Mouse (Mus musculus) activated CD4-positive, CD25-positive, alpha-beta regulatory T cell, adult 4 months (primary cell): ENCODE measurements around the gene Slc45a3. TPM values are rescaled to one million over a fixed set of nuclear protein-coding genes. Genes with fewer than 3 reads are reported as not detected.

Experiments used
- ATAC-seq: one replicate; pipeline ENCODE4 v1.8.0; 2017
- polyA plus RNA-seq, 2 experiments: library from polyadenylated mRNA; unstranded; fragments of 100-300 nt; shearing (Covaris generic); gene quantifications; one replicate each; pipeline ENCODE4 v1.2.1; 2017

Slc45a3 gene
- polyA plus RNA-seq, 2 experiments from 2014 or later = not detected

DNA sequence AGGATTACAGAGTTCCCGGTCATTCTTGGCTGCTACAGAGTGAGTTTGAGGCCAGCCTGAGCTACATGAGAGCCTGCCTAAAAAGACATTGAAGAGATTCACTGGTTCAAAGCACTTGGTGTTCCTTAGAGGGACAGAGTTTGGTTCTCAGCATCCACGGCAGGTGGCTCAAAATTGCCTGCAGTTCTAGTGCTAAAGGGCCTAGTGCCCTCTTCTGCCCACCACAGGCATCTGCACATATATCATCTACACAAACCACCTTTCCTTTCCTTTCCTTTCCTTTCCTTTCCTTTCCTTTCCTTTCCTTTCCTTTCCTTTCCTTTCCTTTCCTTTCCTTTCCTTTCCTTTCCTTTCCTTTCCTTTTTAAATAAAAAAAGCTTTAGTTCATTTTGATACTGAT lies 67.8 kb downstream of the Slc45a3 start:
- ATAC-seq = no peak

GRCm38 (mm10) chr1:132032172-132032571 lies 69.4 kb downstream of the Slc45a3 start:
- ATAC-seq = no peak

Other genes with a start within 250 kb of the Slc45a3 start
- not detected for gene Slc26a9, start 218.9 kb upstream of the Slc45a3 start, polyA plus RNA-seq
- not detected for gene Pm20d1, start 165.6 kb upstream of the Slc45a3 start, polyA plus RNA-seq
- gene Slc41a1, start 135.5 kb upstream of the Slc45a3 start, polyA plus RNA-seq = 10 to 100 TPM; 15.0 to 17.9 TPM
- 10 to 100 TPM; 45.6 to 48.2 TPM for gene Rab29, start 95.7 kb upstream of the Slc45a3 start, polyA plus RNA-seq
- 10 to 100 TPM; 41.6 to 44.3 TPM for gene Nucks1, start 52.4 kb upstream of the Slc45a3 start, polyA plus RNA-seq
- 10 to 100 TPM; 62.3 to 71.4 TPM for gene Elk4, start 44.6 kb downstream of the Slc45a3 start, polyA plus RNA-seq
- 10 to 100 TPM; 39.0 to 45.4 TPM for gene Mfsd4a, start 105.1 kb downstream of the Slc45a3 start, polyA plus RNA-seq
- not detected for gene Cdk18, start 176.7 kb downstream of the Slc45a3 start, polyA plus RNA-seq
- not detected for gene Lemd1, start 228.5 kb downstream of the Slc45a3 start, polyA plus RNA-seq
- not detected for gene AC124108.1, start 228.5 kb downstream of the Slc45a3 start, polyA plus RNA-seq